Mouse (Mus musculus): Measurements from ENCODE around the gene Ap3s2. TPM values are rescaled to one million over a fixed set of nuclear protein-coding genes. Genes with fewer than 3 reads are reported as not detected.
A peak's percentile ranks its signal among the peaks of the same experiment; 100 is the strongest.

Gene Ap3s2
- polyA plus RNA-seq, 1 experiment from 2014 or later, result 28.1 TPM

DNA sequence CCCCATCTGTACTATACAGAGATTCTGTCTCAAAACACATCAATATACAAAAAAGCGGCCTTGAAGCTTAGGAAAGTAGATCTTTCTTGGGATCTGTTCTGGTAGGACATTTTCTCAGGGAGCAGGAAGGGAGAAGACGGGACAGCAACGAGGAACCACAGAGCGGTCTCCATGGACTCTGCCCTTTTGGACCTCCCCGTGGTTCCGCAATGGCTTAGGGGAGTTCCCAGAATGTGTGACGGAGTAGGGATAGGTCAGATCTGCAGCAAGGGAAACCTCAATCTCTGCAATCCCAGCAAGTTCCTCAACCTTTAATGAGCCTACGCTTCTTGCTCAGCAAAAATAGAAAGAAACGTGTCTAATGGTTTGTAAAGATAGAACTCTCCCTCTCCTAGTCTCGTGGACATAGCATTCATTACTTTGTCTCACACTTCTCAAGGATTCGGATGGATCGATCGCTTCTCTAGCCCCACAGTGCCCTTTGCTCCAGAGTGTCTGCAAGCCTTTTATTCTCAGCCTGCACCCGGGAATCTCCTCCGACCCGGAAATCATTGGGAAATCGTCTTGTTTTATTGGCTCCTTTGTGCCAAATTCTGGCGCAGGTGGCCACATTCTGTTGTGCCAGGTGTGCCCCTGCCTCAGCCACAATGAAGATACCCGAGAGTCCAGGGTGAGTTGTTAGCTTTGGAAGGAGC, 15.2 kb upstream of the Ap3s2 start:
- 15% methylated on average over 19 of the region's 19 CpGs for WGBS
- Histone ChIP-seq H3K27me3 (ENCODE audit: control insufficient read depth, insufficient read depth, low read length) (no peaks in the 10 kb centered on the region), H3K9me3 (ENCODE audit: control insufficient read depth, low read length) (no peaks in the 10 kb centered on the region), H3K36me3 (ENCODE audit: control insufficient read depth, insufficient read depth, low read length) (no peaks in the 10 kb centered on the region), H3K4me2 (ENCODE audit: low read length) (peak overlapping the region; percentile 83), H3K4me1 (ENCODE audit: control insufficient read depth in 2 of 2, insufficient read depth in 2 of 2, low read length in 2 of 2) (peaks cover 6 to 16% of the 10 kb centered on the region in 2 experiments), H3K27ac (replicated peaks in 1 of 2; ENCODE audit: control insufficient read depth in 1 of 2, insufficient read depth in 1 of 2, low read depth in 2 of 2, low read length in 2 of 2) (peak overlapping the region; percentile 73 to 75), H3K4me3 (ENCODE audit: control insufficient read depth in 1 of 2, insufficient read depth in 1 of 2, low read depth in 1 of 2, low read length in 2 of 2) (peak overlapping the region; percentile 70 to 75), H3K9ac (ENCODE audit: low read length) (peak overlapping the region; percentile 80)
- ATAC-seq (ENCODE audit: insufficient number of reproducible peaks, insufficient read depth, low FRiP score, low read depth), result no peak

- Histone ChIP-seq H3K36me3 (ENCODE audit: control insufficient read depth, insufficient read depth, low read length) (no peaks in the 10 kb centered on the region), H3K4me3 (ENCODE audit: control insufficient read depth in 1 of 2, insufficient read depth in 1 of 2, low read depth in 1 of 2, low read length in 2 of 2) (peak within 1 kb of the TSS; percentile 70 to 75), H3K27ac (replicated peaks in 1 of 2; ENCODE audit: control insufficient read depth in 1 of 2, insufficient read depth in 1 of 2, low read depth in 2 of 2, low read length in 2 of 2) (peak within 1 kb of the TSS; percentile 73 to 75), H3K4me2 (ENCODE audit: low read length) (peak within 1 kb of the TSS; percentile 83), H3K27me3 (ENCODE audit: control insufficient read depth, insufficient read depth, low read length) (no peaks in the 10 kb centered on the region), H3K9ac (ENCODE audit: low read length) (peak within 1 kb of the TSS; percentile 80), H3K4me1 (ENCODE audit: control insufficient read depth in 2 of 2, insufficient read depth in 2 of 2, low read length in 2 of 2) (peaks cover 6 to 16% of the 10 kb centered on the region in 2 experiments), H3K9me3 (ENCODE audit: control insufficient read depth, low read length) (no peaks in the 10 kb centered on the region)
- under 1% methylated on average over 32 of the region's 32 CpGs for WGBS
- peak; percentile 75 for ATAC-seq (ENCODE audit: insufficient number of reproducible peaks, insufficient read depth, low FRiP score, low read depth)
Measured at GRCm38 (mm10) chr7:79934862-79935510, 14.5 kb upstream of the Ap3s2 start, which contains the start of gene Arpin. Gene Arpin, minus strand, starts transcription at chr7:79935359.

- Histone ChIP-seq H3K9ac (ENCODE audit: low read length) (peak overlapping the region; percentile 80), H3K4me3 (ENCODE audit: control insufficient read depth in 1 of 2, insufficient read depth in 1 of 2, low read depth in 1 of 2, low read length in 2 of 2) (peak overlapping the region; percentile 70 to 75), H3K4me1 (ENCODE audit: control insufficient read depth in 2 of 2, insufficient read depth in 2 of 2, low read length in 2 of 2) (peaks cover 6 to 16% of the 10 kb centered on the region in 2 experiments), H3K27me3 (ENCODE audit: control insufficient read depth, insufficient read depth, low read length) (no peaks in the 10 kb centered on the region), H3K9me3 (ENCODE audit: control insufficient read depth, low read length) (no peaks in the 10 kb centered on the region), H3K36me3 (ENCODE audit: control insufficient read depth, insufficient read depth, low read length) (0 out of 2 replicates have a peak, but pooled peaks cover 2% of the 10 kb centered on the region), H3K27ac (replicated peaks in 1 of 2; ENCODE audit: control insufficient read depth in 1 of 2, insufficient read depth in 1 of 2, low read depth in 2 of 2, low read length in 2 of 2) (peak overlapping the region; percentile 73 to 75; a peak in 3 of 4 replicates), H3K4me2 (ENCODE audit: low read length) (peak overlapping the region; percentile 83)
- no peak for ATAC-seq (ENCODE audit: insufficient number of reproducible peaks, insufficient read depth, low FRiP score, low read depth)
- 22% methylated on average over 5 of the region's 5 CpGs for WGBS
Measured at GRCm38 (mm10) chr7:79934461-79934860, 14.0 kb upstream of the Ap3s2 start.

- no peaks in the 10 kb centered on the region for H3K4me1 ChIP-seq (ENCODE audit: control insufficient read depth in 2 of 2, insufficient read depth in 2 of 2, low read length in 2 of 2)
- no peak overlapping the region for H3K4me3 ChIP-seq (ENCODE audit: control insufficient read depth in 1 of 2, insufficient read depth in 1 of 2, low read depth in 1 of 2, low read length in 2 of 2)
- no peak overlapping the region for H3K27ac ChIP-seq (replicated peaks in 1 of 2; ENCODE audit: control insufficient read depth in 1 of 2, insufficient read depth in 1 of 2, low read depth in 2 of 2, low read length in 2 of 2)
- H3K9ac ChIP-seq (ENCODE audit: low read length), result no peak overlapping the region
- 84% methylated on average over 2 of the region's 2 CpGs for WGBS
- H3K9me3 ChIP-seq (ENCODE audit: control insufficient read depth, low read length), result no peaks in the 10 kb centered on the region
- peaks cover 47% of the 10 kb centered on the region for H3K36me3 ChIP-seq (ENCODE audit: control insufficient read depth, insufficient read depth, low read length)
- no peaks in the 10 kb centered on the region for H3K27me3 ChIP-seq (ENCODE audit: control insufficient read depth, insufficient read depth, low read length)
- no peak for ATAC-seq (ENCODE audit: insufficient number of reproducible peaks, insufficient read depth, low FRiP score, low read depth)
- H3K4me2 ChIP-seq (ENCODE audit: low read length), result no peak overlapping the region
Measured at GRCm38 (mm10) chr7:79928516-79929052, 8.1 kb upstream of the Ap3s2 start.

DNA sequence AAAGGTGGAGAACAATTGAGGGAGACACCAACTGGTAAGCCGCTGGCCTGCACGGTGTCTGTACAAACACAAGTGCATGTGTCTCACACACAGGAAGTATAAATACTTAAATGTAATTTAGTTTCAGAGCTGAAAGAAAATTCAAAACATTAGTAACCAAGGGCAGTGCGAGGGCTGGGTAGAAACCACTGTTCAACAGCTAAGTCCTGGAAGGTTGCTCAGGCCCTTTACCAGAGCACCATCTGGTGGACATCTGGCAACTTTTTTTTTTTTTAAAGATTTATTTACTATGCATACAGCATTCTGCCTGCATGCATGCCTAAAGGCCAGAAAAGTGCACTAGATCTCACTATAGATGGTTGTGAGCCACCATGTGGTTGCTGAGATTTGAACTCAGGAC, 5.9 kb downstream of the Ap3s2 start:
- H3K4me2 ChIP-seq (ENCODE audit: low read length), result no peak overlapping the region
- no peaks in the 10 kb centered on the region for H3K27me3 ChIP-seq (ENCODE audit: control insufficient read depth, insufficient read depth, low read length)
- no peak overlapping the region for H3K27ac ChIP-seq (replicated peaks in 1 of 2; ENCODE audit: control insufficient read depth in 1 of 2, insufficient read depth in 1 of 2, low read depth in 2 of 2, low read length in 2 of 2)
- H3K4me3 ChIP-seq (ENCODE audit: control insufficient read depth in 1 of 2, insufficient read depth in 1 of 2, low read depth in 1 of 2, low read length in 2 of 2), result no peak overlapping the region
- ATAC-seq (ENCODE audit: insufficient number of reproducible peaks, insufficient read depth, low FRiP score, low read depth), result no peak
- peaks cover 0 to 1% of the 10 kb centered on the region in 2 experiments; a peak in 1 of 4 replicates for H3K4me1 ChIP-seq (ENCODE audit: control insufficient read depth in 2 of 2, insufficient read depth in 2 of 2, low read length in 2 of 2)
- no peak overlapping the region for H3K9ac ChIP-seq (ENCODE audit: low read length)
- H3K36me3 ChIP-seq (ENCODE audit: control insufficient read depth, insufficient read depth, low read length), result peaks cover 46% of the 10 kb centered on the region
- 67% methylated on average over 3 of the region's 3 CpGs for WGBS
- no peaks in the 10 kb centered on the region for H3K9me3 ChIP-seq (ENCODE audit: control insufficient read depth, low read length)

DNA sequence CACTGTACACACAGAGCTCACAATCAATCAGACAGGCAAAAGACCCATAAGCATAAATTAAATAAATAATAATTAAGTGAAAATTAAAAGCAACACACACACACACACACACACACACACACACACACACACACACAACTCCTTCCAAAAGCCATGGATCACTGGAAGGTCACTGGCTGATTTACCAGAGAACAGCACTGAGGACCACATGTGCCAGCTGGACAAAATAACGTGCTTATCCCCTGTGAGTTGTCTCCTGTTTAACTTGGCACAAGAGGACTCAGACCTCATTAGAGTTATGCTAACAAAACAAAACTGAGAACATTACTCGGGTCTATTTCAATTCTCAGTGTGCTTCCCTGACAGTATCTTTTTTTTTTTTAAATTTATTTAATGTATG, 13.1 kb downstream of the Ap3s2 start:
- ATAC-seq (ENCODE audit: insufficient number of reproducible peaks, insufficient read depth, low FRiP score, low read depth), result no peak
- H3K4me1 ChIP-seq (ENCODE audit: control insufficient read depth in 2 of 2, insufficient read depth in 2 of 2, low read length in 2 of 2), result peaks cover 0 to 10% of the 10 kb centered on the region in 2 experiments; a peak in 2 of 4 replicates
- no peak overlapping the region for H3K9ac ChIP-seq (ENCODE audit: low read length)
- H3K9me3 ChIP-seq (ENCODE audit: control insufficient read depth, low read length), result no peaks in the 10 kb centered on the region
- no peak overlapping the region for H3K4me2 ChIP-seq (ENCODE audit: low read length)
- H3K4me3 ChIP-seq (ENCODE audit: control insufficient read depth in 1 of 2, insufficient read depth in 1 of 2, low read depth in 1 of 2, low read length in 2 of 2), result no peak overlapping the region
- 48% methylated on average over 2 of the region's 2 CpGs for WGBS
- no peak overlapping the region for H3K27ac ChIP-seq (replicated peaks in 1 of 2; ENCODE audit: control insufficient read depth in 1 of 2, insufficient read depth in 1 of 2, low read depth in 2 of 2, low read length in 2 of 2)
- peaks cover 57% of the 10 kb centered on the region for H3K36me3 ChIP-seq (ENCODE audit: control insufficient read depth, insufficient read depth, low read length)
- no peaks in the 10 kb centered on the region for H3K27me3 ChIP-seq (ENCODE audit: control insufficient read depth, insufficient read depth, low read length)

DNA sequence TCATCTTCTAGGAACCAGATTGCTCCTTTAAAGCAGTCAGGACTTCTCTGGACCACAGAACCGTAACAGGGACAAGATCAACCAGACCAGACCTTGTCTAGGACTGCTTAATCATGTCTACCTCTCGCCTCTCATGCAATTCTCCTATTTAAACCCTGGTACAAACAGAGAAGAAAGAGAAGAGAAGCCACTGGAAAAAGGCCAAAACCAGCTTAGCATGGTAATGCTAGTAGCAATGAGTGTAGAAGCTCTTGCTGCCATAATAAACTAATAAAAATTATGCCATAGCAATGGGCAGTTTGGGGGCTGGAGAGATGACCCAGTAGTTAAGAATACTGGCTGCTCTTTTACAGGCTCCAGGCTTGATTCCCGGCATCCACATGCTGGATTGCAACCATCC, 13.5 kb downstream of the Ap3s2 start:
- Histone ChIP-seq H3K9ac (ENCODE audit: low read length) (no peak overlapping the region), H3K27ac (replicated peaks in 1 of 2; ENCODE audit: control insufficient read depth in 1 of 2, insufficient read depth in 1 of 2, low read depth in 2 of 2, low read length in 2 of 2) (no peak overlapping the region), H3K4me3 (ENCODE audit: control insufficient read depth in 1 of 2, insufficient read depth in 1 of 2, low read depth in 1 of 2, low read length in 2 of 2) (no peak overlapping the region), H3K27me3 (ENCODE audit: control insufficient read depth, insufficient read depth, low read length) (no peaks in the 10 kb centered on the region), H3K36me3 (ENCODE audit: control insufficient read depth, insufficient read depth, low read length) (peaks cover 59% of the 10 kb centered on the region), H3K4me1 (ENCODE audit: control insufficient read depth in 2 of 2, insufficient read depth in 2 of 2, low read length in 2 of 2) (peaks cover 0 to 10% of the 10 kb centered on the region in 2 experiments; a peak in 2 of 4 replicates), H3K4me2 (ENCODE audit: low read length) (no peak overlapping the region), H3K9me3 (ENCODE audit: control insufficient read depth, low read length) (no peaks in the 10 kb centered on the region)
- WGBS, result 84% methylated on average over 3 of the region's 3 CpGs
- ATAC-seq (ENCODE audit: insufficient number of reproducible peaks, insufficient read depth, low FRiP score, low read depth), result no peak

Measured in heart, embryonic 14.5 days (tissue).